Mouse (Mus musculus) adrenal gland, postnatal 4 days (tissue): ENCODE data around the gene Itga6. TPM values are rescaled to one million over a fixed set of nuclear protein-coding genes. Genes with fewer than 3 reads are reported as not detected.
"Not testable (repeated sequence)": the region's sequence is repeated elsewhere in the genome, so short reads cannot be mapped to it uniquely, and the experiment has no call there.

Experiments
- DNase-seq, 2 experiments: peaks; one replicate each; pipeline ENCODE4 v3.0.0; 2021 to 2022; ENCODE audit warnings: low spot score in 2 of 2, mixed read lengths in 2 of 2
- total RNA-seq, 2 experiments: library from RNA; stranded (reverse); gene quantifications; 2 replicates each; pipeline ENCODE4 v1.2.3; 2021

The Itga6 gene
- total RNA-seq, 2 experiments from 2014 or later = 240 to 287 TPM

DNA sequence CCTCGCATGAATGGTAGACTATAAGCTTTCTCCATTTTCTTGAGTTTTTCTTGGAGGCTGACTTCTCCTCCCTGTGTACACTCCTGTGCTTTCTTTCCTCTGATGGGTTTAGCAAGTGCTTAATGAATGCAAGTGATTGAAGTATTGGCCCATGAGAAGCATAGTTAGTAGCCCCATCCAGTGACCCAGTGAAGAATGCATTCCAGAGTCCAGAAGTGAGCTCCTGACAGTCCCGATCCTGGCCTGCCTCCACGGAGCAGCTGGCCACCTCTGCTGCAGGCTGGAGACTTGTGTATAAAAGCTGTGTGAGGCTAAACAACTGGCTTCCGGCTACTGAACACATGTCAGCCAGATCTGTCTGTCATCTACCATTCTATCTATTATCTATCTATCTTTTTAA lies 91.8 kb downstream of the Itga6 start:
- no peak for DNase-seq

DNA sequence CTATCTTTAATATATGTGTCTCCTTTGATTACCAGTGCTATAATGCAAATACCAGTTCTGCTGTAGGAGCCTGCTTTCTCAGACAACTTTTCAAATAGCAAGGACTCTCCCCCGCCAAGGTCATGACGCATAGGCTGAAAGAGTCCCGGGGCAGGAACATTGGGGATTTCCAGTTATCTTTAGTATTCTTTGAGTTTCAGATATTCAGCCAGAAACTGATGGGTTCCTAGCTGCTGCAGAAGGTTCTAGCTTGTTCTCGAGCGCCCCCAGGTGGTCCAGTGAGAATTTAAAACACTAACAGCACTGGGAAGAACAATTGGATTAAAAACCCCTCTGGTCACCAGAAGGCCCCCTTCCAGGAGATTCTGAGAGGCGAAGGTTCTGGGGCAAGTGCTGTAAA lies 92.4 kb downstream of the Itga6 start:
- peak; percentile 25 to 53 for DNase-seq

GRCm38 (mm10) chr2:71843316-71843715 lies 97.9 kb downstream of the Itga6 start:
- no peak for DNase-seq

DNA sequence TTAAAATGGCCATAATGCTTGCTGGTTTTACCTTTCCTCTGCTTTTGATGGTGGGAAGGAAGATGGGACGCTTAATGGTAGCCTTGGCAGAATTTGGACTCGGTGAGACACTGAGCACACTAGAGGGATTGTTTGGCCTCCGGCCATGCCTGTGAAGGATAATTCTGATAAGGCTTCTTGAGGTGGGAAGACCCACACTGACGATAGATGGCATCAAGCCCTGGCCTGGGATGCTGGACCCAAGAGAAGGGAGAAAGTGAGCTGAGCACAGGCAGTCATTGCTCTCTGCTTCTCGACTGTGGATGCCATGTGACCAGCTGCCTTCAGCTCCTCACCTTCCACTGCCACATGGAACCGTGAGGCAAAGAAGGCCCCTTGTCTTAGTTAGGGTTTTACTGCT lies 99.5 kb downstream of the Itga6 start:
- no peak for DNase-seq

- not testable (repeated sequence) for DNase-seq
These were observed 106.7 kb downstream of the Itga6 start for GRCm38 (mm10) chr2:71852161-71852560.

DNA sequence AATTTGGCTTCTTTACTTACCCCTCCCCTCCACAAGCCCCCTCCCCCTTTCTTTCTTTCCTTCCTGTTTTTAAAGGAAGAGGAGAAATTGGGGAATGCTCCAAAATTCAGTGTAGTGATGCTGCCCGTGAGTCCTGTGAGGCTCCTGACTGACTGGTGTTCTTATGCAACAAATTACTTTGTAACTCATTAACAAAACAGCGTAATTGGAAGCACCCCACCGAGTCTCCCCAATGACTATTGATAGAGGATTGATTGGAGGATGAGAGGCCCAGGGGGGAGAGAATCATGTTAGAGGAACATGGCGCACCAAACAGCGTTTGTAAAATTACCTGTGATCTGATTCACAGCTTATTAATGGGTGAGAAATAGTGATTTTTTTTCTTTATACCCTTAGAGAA lies 109.7 kb downstream of the Itga6 start:
- DNase-seq = no peak

- no peak for DNase-seq
These were observed 118.2 kb downstream of the Itga6 start for GRCm38 (mm10) chr2:71863531-71864173.

- no peak for DNase-seq
These were observed 119.6 kb downstream of the Itga6 start for GRCm38 (mm10) chr2:71865022-71865421.

- no peak for DNase-seq
These were observed 120.5 kb downstream of the Itga6 start for GRCm38 (mm10) chr2:71865935-71866334.

GRCm38 (mm10) chr2:71866565-71866964 lies 121.1 kb downstream of the Itga6 start:
- no peak for DNase-seq

DNA sequence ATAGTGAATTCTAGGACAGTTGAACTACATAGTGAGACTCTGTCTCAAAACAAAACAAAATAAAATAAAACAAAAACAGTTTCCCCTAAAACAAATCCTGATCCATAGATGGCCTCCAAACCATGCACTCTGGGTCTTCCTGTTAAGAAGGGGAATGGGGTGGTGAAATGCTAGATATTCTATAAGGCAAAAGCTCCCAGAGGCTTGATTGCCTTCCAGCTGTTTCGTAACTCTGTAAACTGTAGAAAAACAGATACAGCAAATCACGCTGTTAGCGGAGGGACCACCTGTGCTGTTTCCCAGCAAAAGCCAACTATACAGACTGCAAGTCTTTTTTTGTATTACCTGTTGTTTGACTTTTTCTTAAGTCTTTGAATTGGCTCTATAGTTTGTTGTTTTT lies 121.6 kb downstream of the Itga6 start:
- DNase-seq = no peak

DNA sequence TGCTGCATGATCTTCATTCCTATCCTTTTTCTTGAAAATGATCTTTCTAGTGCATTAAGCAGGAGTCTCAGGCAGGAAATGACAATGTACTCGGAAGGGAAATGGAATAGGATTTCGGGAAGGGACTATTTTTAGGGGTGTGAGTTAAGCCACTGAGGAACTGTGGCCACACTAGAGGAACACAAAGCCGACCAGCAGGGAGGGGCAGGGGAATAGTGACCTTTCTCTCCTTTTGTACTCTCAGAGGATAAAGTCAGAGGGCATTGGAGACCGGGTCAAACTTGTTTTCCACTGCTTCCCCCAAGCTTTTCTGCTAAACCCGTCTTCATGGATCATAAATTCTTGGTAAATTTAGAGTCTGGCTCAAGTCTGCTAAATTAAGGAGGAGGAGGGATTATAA lies 122.1 kb downstream of the Itga6 start:
- no peak for DNase-seq

GRCm38 (mm10) chr2:71868256-71868655 lies 122.8 kb downstream of the Itga6 start:
- DNase-seq = no peak

GRCm38 (mm10) chr2:71872141-71872540 lies 126.7 kb downstream of the Itga6 start:
- DNase-seq = no peak

- peak; percentile 95 to 98 for DNase-seq
These were observed 127.5 kb downstream of the Itga6 start, which contains the start of gene Pdk1 for GRCm38 (mm10) chr2:71872801-71873443. TSS of gene Pdk1 (plus strand) at chr2:71873224.

DNA sequence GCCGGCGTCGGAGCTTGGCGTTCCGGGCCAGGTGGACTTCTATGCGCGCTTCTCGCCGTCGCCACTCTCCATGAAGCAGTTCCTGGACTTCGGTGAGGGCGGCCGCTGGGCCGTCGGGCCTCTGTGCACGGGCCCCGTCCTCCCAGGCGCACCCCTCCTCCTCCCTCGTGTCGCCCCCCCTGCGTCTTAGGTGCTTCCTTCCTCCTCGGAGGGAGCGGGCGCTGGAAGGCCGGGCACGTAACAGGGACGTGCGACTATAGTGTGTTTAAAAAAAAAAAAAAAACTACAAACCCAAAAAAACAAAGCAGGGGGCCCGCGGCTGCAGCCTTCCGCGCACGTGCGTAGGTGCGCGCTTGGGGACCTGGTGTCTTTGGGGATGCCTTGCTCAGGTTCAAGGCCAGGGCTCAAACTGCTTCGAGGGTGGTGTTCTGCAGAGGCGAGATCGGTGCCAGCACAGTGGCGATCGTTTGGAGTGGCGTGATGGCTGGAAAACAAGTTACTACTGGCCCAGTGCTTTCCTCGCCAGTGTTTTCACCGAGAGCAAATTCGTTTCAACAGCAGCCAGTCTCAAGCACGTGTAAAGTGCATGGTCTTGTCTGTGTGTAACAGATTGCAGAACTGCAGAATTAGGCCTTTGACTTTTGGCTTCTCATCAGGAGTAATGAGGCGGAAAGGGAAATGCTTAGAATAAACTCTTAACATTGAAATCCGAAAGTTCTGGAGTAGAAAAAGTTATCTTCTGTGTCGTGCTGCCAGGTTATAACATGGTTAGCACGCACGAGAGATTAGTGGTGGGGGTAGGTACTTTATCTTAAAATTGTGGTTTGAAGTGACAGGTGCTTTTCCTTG lies 128.3 kb downstream of the Itga6 start:
- no peak for DNase-seq

DNA sequence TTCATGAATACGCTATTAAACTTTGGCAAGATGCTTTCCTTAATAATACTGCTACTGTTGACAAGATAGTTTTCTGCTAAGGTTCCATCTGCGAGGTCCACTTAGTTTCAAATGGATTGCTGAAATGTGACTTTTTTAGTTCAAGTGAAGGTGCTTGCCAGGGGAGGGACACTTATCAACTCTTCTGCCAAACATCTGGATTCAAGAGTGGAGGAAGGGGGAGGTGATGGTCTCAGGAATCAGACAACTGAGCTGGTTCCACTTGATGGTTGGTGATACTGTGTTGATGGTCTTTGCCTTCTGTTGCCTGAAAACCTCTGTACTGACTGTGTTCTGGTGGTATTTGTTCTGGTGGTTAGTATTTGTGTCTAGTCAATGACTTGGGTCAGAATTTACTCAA lies 129.0 kb downstream of the Itga6 start:
- no peak for DNase-seq

GRCm38 (mm10) chr2:71874836-71875235 lies 129.4 kb downstream of the Itga6 start:
- no peak for DNase-seq

DNA sequence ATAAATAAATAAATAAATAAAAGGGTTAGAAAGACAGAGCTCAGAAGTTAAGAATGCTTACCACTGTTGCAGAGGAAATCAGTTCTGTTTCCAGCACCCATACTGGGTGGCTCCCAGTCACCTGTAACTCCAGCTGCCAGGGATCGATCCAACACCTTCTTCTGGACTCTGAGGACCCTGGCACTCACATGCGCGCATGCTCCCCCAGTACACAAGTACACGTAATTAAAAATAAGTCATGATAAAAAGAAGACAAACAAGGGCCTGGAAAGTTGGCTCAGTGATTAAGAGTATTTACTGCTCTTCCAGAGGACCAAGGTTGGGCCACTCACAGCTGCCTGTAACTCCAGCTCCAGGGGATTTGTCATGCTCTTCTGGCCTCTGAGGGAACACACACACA lies 132.4 kb downstream of the Itga6 start:
- no peak for DNase-seq

DNA sequence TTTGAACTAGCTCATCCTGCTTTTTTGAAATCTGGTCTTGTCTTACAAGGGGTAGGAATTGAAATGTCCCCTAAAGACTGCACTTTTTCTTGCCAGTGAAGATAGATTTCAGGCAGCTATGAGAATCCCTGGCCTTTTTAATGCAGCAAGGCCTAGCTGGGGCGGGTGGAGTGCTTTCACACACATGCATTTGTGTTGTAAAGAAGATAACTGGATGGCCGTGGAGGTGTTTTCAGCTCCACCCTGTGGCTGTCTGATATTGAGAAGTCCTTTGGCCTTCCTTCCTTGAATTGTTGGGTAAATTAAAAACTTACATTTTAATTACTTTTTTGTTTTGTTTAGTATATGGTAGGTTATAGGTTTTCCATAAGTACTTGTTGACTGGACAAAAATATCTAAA lies 133.0 kb downstream of the Itga6 start:
- DNase-seq = no peak

DNA sequence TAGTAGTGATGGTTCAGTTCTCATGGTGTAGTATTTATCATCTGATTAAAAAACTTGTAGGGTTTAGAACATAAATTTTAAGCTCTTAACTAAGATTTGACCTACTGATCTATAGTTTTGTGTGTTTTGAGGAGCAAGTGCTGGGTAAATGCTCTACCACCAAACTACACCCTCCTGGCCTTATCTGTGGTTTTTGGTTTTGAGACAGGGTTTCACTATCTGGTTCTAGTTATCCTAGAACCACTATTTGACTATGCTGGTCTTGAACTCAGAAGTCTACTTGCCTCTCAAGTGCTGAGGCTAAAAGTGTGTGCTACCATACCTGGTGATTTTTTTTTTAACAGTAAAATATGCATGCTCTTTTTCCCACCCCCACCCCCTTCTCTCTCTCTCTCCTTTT lies 133.5 kb downstream of the Itga6 start:
- no peak for DNase-seq
